Comparison of ENCODE assay signal across 16 mouse cellular contexts in genomic region chr8:49015200-49015599, GRCm38 (mm10).
DNase-seq lines count a peak whose midpoint lies in the region; ATAC-seq lines count a peak whose summit lies in the region.
"Had no signal": no experiment of that assay in that cellular context is flagged by ENCODE, and none has a peak within 500 bp of the region (broad histone marks: within the 10 kb centered on the region; RNA-seq: fewer than 3 reads in every experiment).

No protein-coding gene starts in this region.

- intact Hi-C loops in left cerebral cortex, postnatal 4 days (cut with DNase I), result no loop called here
- intact Hi-C loops in left cerebral cortex, postnatal 14 days (cut with DNase I), result no loop called here

- H3K4me2 ChIP-seq in embryonic facial prominence, embryonic 14.5 days (ENCODE audit: low read depth, low read length), result no peak overlapping the region
- H3K4me2 ChIP-seq: embryonic facial prominence, embryonic 12.5 days; neural tube, embryonic 13.5 days had no signal

- no peak for ATAC-seq in embryonic facial prominence, embryonic 14.5 days (ENCODE audit: low read depth)
- ATAC-seq: forebrain, postnatal 0 days; inflammation-experienced regulatory T-cells, adult 6 months had no signal

- no peaks in the 10 kb centered on the region for H3K4me1 ChIP-seq in embryonic facial prominence, embryonic 14.5 days (ENCODE audit: control insufficient read depth, insufficient read depth, low read length)
- H3K4me1 ChIP-seq in embryonic facial prominence, embryonic 10.5 days, result no peaks in the 10 kb centered on the region
- H3K4me1 ChIP-seq: embryonic facial prominence, embryonic 12.5 days; neural tube, embryonic 13.5 days had no signal

- H3K9ac ChIP-seq in embryonic facial prominence, embryonic 14.5 days (ENCODE audit: low read depth, low read length), result no peak overlapping the region
- H3K9ac ChIP-seq: embryonic facial prominence, embryonic 12.5 days; forebrain, postnatal 0 days; neural tube, embryonic 13.5 days had no signal

- no peaks in the 10 kb centered on the region for H3K36me3 ChIP-seq in embryonic facial prominence, embryonic 14.5 days (ENCODE audit: control insufficient read depth, insufficient read depth, low read length)
- no peaks in the 10 kb centered on the region for H3K36me3 ChIP-seq in embryonic facial prominence, embryonic 10.5 days (replicated peaks)
- H3K36me3 ChIP-seq: embryonic facial prominence, embryonic 12.5 days; neural tube, embryonic 13.5 days had no signal

- WGBS in embryonic facial prominence, embryonic 14.5 days, result 59% methylated on average over 8 of the region's 8 CpGs
- 84% methylated on average over 8 of the region's 8 CpGs for WGBS in embryonic facial prominence, embryonic 10.5 days

- no peaks in the 10 kb centered on the region for H3K9me3 ChIP-seq in embryonic facial prominence, embryonic 14.5 days (ENCODE audit: control insufficient read depth, low read length)
- H3K9me3 ChIP-seq in embryonic facial prominence, embryonic 10.5 days, result no peaks in the 10 kb centered on the region
- H3K9me3 ChIP-seq: embryonic facial prominence, embryonic 12.5 days; neural tube, embryonic 13.5 days had no signal

- no peak overlapping the region for H3K4me3 ChIP-seq in embryonic facial prominence, embryonic 14.5 days (ENCODE audit: low read depth, low read length)
- H3K4me3 ChIP-seq in embryonic facial prominence, embryonic 10.5 days, result no peak overlapping the region
- H3K4me3 ChIP-seq: embryonic facial prominence, embryonic 12.5 days; neural tube, embryonic 13.5 days had no signal

- H3K27ac ChIP-seq in embryonic facial prominence, embryonic 14.5 days (replicated peaks; ENCODE audit: low read depth, low read length), result no peak overlapping the region
- no peak overlapping the region for H3K27ac ChIP-seq in embryonic facial prominence, embryonic 10.5 days (replicated peaks)
- H3K27ac ChIP-seq: embryonic facial prominence, embryonic 12.5 days; neural tube, embryonic 13.5 days had no signal

- peak; percentile 16 for DNase-seq in embryonic facial prominence, embryonic 14.5 days (ENCODE audit: low spot score)
- no peak for DNase-seq in embryonic facial prominence, embryonic 10.5 days (ENCODE audit: low spot score)
- peak; percentile 8 for DNase-seq in left cerebral cortex, postnatal 4 days
- DNase-seq in left cerebral cortex, postnatal 14 days (ENCODE audit: low spot score in 2 of 2), result no peak
- peak; percentile 17 to 23 for DNase-seq in right cerebral cortex, postnatal 10 days (ENCODE audit: low spot score in 2 of 2)
- no peak for DNase-seq in right cerebral cortex, postnatal 36 days (ENCODE audit: low spot score in 2 of 2)
- peak; percentile 16 for DNase-seq in lung, postnatal 14 days
- no peak for DNase-seq in urinary bladder, postnatal 4 days (ENCODE audit: low spot score in 2 of 2)
- DNase-seq: cerebellum, adult 18-20 months; forebrain, postnatal 0 days; gastrocnemius, postnatal 36 days; liver; thymus, adult 18-20 months had no signal

- H3K27me3 ChIP-seq in embryonic facial prominence, embryonic 14.5 days (replicated peaks; ENCODE audit: control insufficient read depth, insufficient read depth, low read length), result no peaks in the 10 kb centered on the region
- no peaks in the 10 kb centered on the region for H3K27me3 ChIP-seq in embryonic facial prominence, embryonic 10.5 days (replicated peaks; ENCODE audit: low read depth, poor library complexity, severe bottlenecking)
- H3K27me3 ChIP-seq: embryonic facial prominence, embryonic 12.5 days; neural tube, embryonic 13.5 days had no signal

Comparison
In these comparisons a context has a peak if more than half of its experiments do, and no peak if none do; other contexts are left out.
1. DNase-seq: peak in embryonic facial prominence, embryonic 14.5 days (single experiment), left cerebral cortex, postnatal 4 days (single experiment), right cerebral cortex, postnatal 10 days (2 of 2) and lung, postnatal 14 days (single experiment); none in embryonic facial prominence, embryonic 10.5 days (single experiment), left cerebral cortex, postnatal 14 days (0 of 2), right cerebral cortex, postnatal 36 days (0 of 2) and urinary bladder, postnatal 4 days (0 of 2).